8 mouse cellular contexts compared by ENCODE assay signal in genomic region chr13:95444824-95445223, GRCm38 (mm10). TPM values are rescaled to one million over a fixed set of nuclear protein-coding genes. Genes with fewer than 3 reads are reported as not detected.
DNase-seq lines count a peak whose midpoint lies in the region; ATAC-seq and TF ChIP-seq lines count a peak whose summit lies in the region.

Gene Crhbp, minus strand, starts transcription at chr13:95444924.

- H3K36me3 ChIP-seq in forebrain, embryonic 11.5 days (ENCODE audit: control insufficient read depth, insufficient read depth, low read length), result no peaks in the 10 kb centered on the region
- H3K36me3 ChIP-seq in neural tube, embryonic 14.5 days (ENCODE audit: control insufficient read depth, insufficient read depth, low read length), result no peaks in the 10 kb centered on the region

- no peak for ATAC-seq in forebrain, embryonic 11.5 days (replicated peaks; ENCODE audit: low FRiP score)
- ATAC-seq in neural tube, embryonic 14.5 days (ENCODE audit: low read depth), result no peak

- no peak for TF ChIP-seq CTCF in cerebellum, adult 2 months (IDR thresholded peaks at IDR 0.05; ENCODE audit: borderline replicate concordance, insufficient read depth, low read depth, low read length)

- DNase-seq in left cerebral cortex, adult 18-20 months (ENCODE audit: low spot score in 2 of 2), result no peak
- no peak for DNase-seq in left cerebral cortex, adult 9 months (ENCODE audit: low spot score in 2 of 2)
- DNase-seq in forebrain, embryonic 11.5 days (ENCODE audit: low spot score), result no peak
- DNase-seq in left cerebral cortex, postnatal 10 days (ENCODE audit: extremely low spot score in 1 of 2, low spot score in 2 of 2), result no peak
- no peak for DNase-seq in ovary, postnatal 14 days (ENCODE audit: low spot score)
- no peak for DNase-seq in cerebellum, adult 2 months
- no peak for DNase-seq in yolk sac, embryonic 10.5 days (ENCODE audit: low spot score)

- H3K4me1 ChIP-seq in forebrain, embryonic 11.5 days (replicated peaks; ENCODE audit: control insufficient read depth, insufficient read depth, low read length), result peaks cover 8% of the 10 kb centered on the region
- 0 out of 2 replicates have a peak, but pooled peaks cover 4% of the 10 kb centered on the region for H3K4me1 ChIP-seq in neural tube, embryonic 14.5 days (ENCODE audit: control insufficient read depth, insufficient read depth, low read length)
- H3K4me1 ChIP-seq in cerebellum, adult 2 months (ENCODE audit: control insufficient read depth, insufficient read depth, low read length), result no peaks in the 10 kb centered on the region

- H3K27ac ChIP-seq in forebrain, embryonic 11.5 days (ENCODE audit: low read depth, low read length), result no peak within 1 kb of the TSS
- no peak within 1 kb of the TSS for H3K27ac ChIP-seq in neural tube, embryonic 14.5 days (ENCODE audit: low read depth, low read length)
- H3K27ac ChIP-seq in cerebellum, adult 2 months (ENCODE audit: insufficient read depth, low read length), result no peak within 1 kb of the TSS

- H3K9ac ChIP-seq in forebrain, embryonic 11.5 days (ENCODE audit: low read length), result peak within 1 kb of the TSS; percentile 49
- peak within 1 kb of the TSS; percentile 37; the same call in 1 of the 2 replicates for H3K9ac ChIP-seq in neural tube, embryonic 14.5 days (replicated peaks; ENCODE audit: low read depth, low read length)

- peak within 1 kb of the TSS; percentile 42 for H3K4me3 ChIP-seq in forebrain, embryonic 11.5 days (ENCODE audit: low read depth, low read length)
- peak within 1 kb of the TSS; percentile 39 for H3K4me3 ChIP-seq in neural tube, embryonic 14.5 days (ENCODE audit: low read depth, low read length)
- no peak within 1 kb of the TSS for H3K4me3 ChIP-seq in cerebellum, adult 2 months (replicated peaks; ENCODE audit: insufficient read depth, low read depth, low read length)

- H3K9me3 ChIP-seq in forebrain, embryonic 11.5 days (ENCODE audit: control insufficient read depth, low read length), result no peaks in the 10 kb centered on the region
- no peaks in the 10 kb centered on the region for H3K9me3 ChIP-seq in neural tube, embryonic 14.5 days (ENCODE audit: control insufficient read depth, low read length)

- H3K4me2 ChIP-seq in forebrain, embryonic 11.5 days (ENCODE audit: low read depth, low read length, severe bottlenecking), result peak within 1 kb of the TSS; percentile 93
- H3K4me2 ChIP-seq in neural tube, embryonic 14.5 days (ENCODE audit: low read depth, low read length), result peak within 1 kb of the TSS; percentile 88

- intact Hi-C loops in left cerebral cortex, postnatal 10 days (cut with DNase I), result no loop called here

- 56% methylated on average over 11 of the region's 11 CpGs for WGBS in forebrain, embryonic 11.5 days
- 49% methylated on average over 11 of the region's 11 CpGs for WGBS in neural tube, embryonic 14.5 days
- 49% methylated on average over 11 of the region's 11 CpGs for WGBS in cerebellum, adult 2 months

- H3K27me3 ChIP-seq in forebrain, embryonic 11.5 days (ENCODE audit: control insufficient read depth, insufficient read depth, low read length), result peaks cover 12% of the 10 kb centered on the region
- 0 out of 2 replicates have a peak, but pooled peaks cover 15% of the 10 kb centered on the region for H3K27me3 ChIP-seq in neural tube, embryonic 14.5 days (ENCODE audit: control insufficient read depth, insufficient read depth, low read length)
- H3K27me3 ChIP-seq in cerebellum, adult 2 months (ENCODE audit: control insufficient read depth, insufficient read depth, low read length), result no peaks in the 10 kb centered on the region; the same call in 1 of the 2 replicates

- no peak for TF ChIP-seq POLR2A in cerebellum, adult 2 months (IDR thresholded peaks at IDR 0.05; ENCODE audit: borderline replicate concordance, insufficient read depth, low read length)

RNA-seq across cellular contexts. Expression of gene Crhbp, which starts in this region (rescaled TPM):
- 10 to 100 TPM; 26.6 to 31.9 TPM for total RNA-seq in left cerebral cortex, adult 18-20 months (2021)
- polyA plus RNA-seq in forebrain, embryonic 11.5 days (2014; fragmentation: Nextera tagmentation; extraction: Ambion mirVana), result 0.17 and 0.25 TPM in 2 replicates
- 10 to 100 TPM; 14.8 to 17.0 TPM for total RNA-seq in left cerebral cortex, postnatal 10 days (2021)
- polyA plus RNA-seq in neural tube, embryonic 14.5 days (2014; fragmentation: Nextera tagmentation; extraction: Ambion mirVana), result 6.7 and 8.8 TPM in 2 replicates
- polyA plus RNA-seq in cerebellum, adult 2 months (2012; rRNA removed), result 4.1 and 5.3 TPM in 2 replicates
